Mouse (Mus musculus) midbrain, embryonic 15.5 days (tissue): ENCODE results near the gene Olfr1233. TPM values are rescaled to one million over a fixed set of nuclear protein-coding genes. Genes with fewer than 3 reads are reported as not detected.

Source experiments
- ATAC-seq: fragments of 200-750 bp; cut with Nextera tagmentation; replicated peaks from 2 replicates; pipeline ENCODE4 v1.8.0; 2017; ENCODE audit warnings: moderate TSS enrichment
- H3K27ac ChIP-seq: fragments of 300-500 bp; sonication (generic); 2 replicates; pipeline ENCODE4 v1.5.1; 2015; ENCODE audit warnings: mild to moderate bottlenecking, inconsistent platforms
- H3K27me3 ChIP-seq: fragments of 300-500 bp; sonication (generic); replicated peaks from 2 replicates; pipeline ENCODE4 v1.6.1; 2015; ENCODE audit warnings: inconsistent platforms
- H3K36me3 ChIP-seq: fragments of 300-500 bp; sonication (generic); replicated peaks from 2 replicates; pipeline ENCODE4 v1.6.1; 2015; ENCODE audit warnings: inconsistent platforms
- H3K4me1 ChIP-seq: fragments of 300-500 bp; sonication (generic); 2 replicates; pipeline ENCODE4 v1.6.1; 2015; ENCODE audit warnings: inconsistent platforms
- H3K4me2 ChIP-seq: fragments of 300-500 bp; sonication (generic); 2 replicates; pipeline ENCODE4 v1.6.1; 2015; ENCODE audit warnings: inconsistent platforms, mild to moderate bottlenecking, moderate library complexity
- H3K4me3 ChIP-seq: fragments of 300-500 bp; sonication (generic); 2 replicates; pipeline ENCODE4 v1.5.1; 2015; ENCODE audit warnings: mild to moderate bottlenecking, inconsistent platforms
- H3K9ac ChIP-seq: fragments of 300-500 bp; sonication (generic); 2 replicates; pipeline ENCODE4 v1.6.1; 2015; ENCODE audit warnings: mild to moderate bottlenecking, inconsistent platforms
- H3K9me3 ChIP-seq: fragments of 300-500 bp; sonication (generic); 2 replicates; pipeline ENCODE4 v1.6.1; 2016; ENCODE audit warnings: inconsistent platforms
- WGBS: fragments of 180-500 bp; shearing (Covaris S2); methylation state at CpG from one replicate; pipeline ENCODE4 v1.1.7; 2015; ENCODE audit warnings: mixed read lengths; 5-methylcytosine and 5-hydroxymethylcytosine counted together
- polyA plus RNA-seq: library from polyadenylated mRNA; unstranded; fragments of >200 nt; fragmentation: Nextera tagmentation; extraction: Ambion mirVana; gene quantifications from 2 replicates; pipeline ENCODE4 v1.2.1, GENCODE M21; 2015

Olfr1233 gene
- polyA plus RNA-seq: not detected in 2 replicates

DNA sequence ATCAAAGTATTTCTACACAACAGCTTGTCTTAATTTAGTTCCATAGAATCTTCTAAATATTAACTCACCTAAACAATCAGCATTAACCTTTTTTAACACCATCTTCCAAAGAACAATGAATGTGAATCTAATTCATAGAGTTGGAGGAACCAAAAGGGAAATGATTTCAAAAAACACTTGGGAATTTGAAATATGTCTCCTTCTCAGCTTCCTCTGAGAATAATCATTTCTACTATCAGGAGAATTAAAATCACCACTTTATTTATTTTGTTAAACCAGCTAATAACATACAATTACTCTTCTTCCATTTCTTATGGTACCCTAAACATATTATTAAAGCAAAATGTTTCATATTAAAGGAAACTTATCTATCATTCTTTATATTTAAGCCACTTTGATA, at the start of gene Olfr1233:
Olfr1233 (minus strand) TSS at position 101 of the 400 bp plus-strand sequence.
- Histone ChIP-seq H3K4me2 (no peak within 1 kb of the TSS), H3K4me3 (no peak within 1 kb of the TSS), H3K9me3 (no peaks in the 10 kb centered on the region), H3K9ac (no peak within 1 kb of the TSS), H3K27ac (no peak within 1 kb of the TSS), H3K36me3 (no peaks in the 10 kb centered on the region), H3K4me1 (no peaks in the 10 kb centered on the region), H3K27me3 (no peaks in the 10 kb centered on the region)
- ATAC-seq: no peak

DNA sequence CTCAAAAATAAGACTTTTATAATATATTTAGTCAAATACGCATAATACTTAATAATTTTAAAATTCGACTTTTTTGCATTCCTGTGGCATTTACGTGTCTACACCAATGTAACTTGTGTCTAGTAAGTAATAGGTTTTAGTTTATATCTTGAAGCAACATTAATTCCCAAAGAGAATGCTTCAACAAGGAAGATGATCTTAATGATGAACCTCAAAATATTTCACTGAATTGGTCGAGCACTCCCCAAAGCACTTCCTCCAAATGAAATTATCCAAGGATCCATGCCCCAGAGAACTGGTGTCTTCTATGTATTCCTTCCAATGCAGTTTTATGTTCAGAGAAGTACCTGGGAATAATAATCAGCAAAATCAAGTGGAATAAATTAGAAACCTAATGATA, 22.6 kb upstream of the Olfr1233 start, which contains the start of gene Olfr1234:
Olfr1234 (minus strand) TSS at position 101 of the 400 bp plus-strand sequence.
- Histone ChIP-seq H3K9ac (no peak within 1 kb of the TSS), H3K27ac (no peak within 1 kb of the TSS), H3K4me2 (no peak within 1 kb of the TSS), H3K9me3 (no peaks in the 10 kb centered on the region), H3K4me1 (no peaks in the 10 kb centered on the region), H3K36me3 (no peaks in the 10 kb centered on the region), H3K27me3 (no peaks in the 10 kb centered on the region), H3K4me3 (no peak within 1 kb of the TSS)
- WGBS: 86% methylated on average over 4 of the region's 4 CpGs
- ATAC-seq: no peak

DNA sequence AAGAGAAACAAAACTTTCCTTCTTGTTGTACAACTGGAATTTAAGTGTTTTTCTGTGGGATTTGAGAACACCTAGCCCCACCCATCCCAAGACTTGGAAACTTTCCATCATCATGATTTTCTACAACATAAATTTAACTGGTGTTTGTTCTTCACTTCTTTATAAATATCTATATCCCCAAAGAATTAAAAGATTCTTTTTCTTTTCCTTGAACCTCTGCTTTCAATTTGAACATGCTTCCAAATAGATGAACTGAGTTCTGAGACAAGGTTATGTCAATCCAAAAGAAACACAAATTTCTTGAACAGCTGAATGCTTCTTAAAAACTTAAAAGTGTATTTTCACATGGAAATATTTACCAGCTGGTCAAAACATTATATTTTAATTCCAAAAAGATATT, 12.6 kb downstream of the Olfr1233 start, which contains the start of gene Olfr1232:
Olfr1232 (minus strand) TSS at position 101 of the 400 bp plus-strand sequence.
- no peaks in the 10 kb centered on the region for H3K4me1 ChIP-seq
- no peak within 1 kb of the TSS for H3K4me2 ChIP-seq
- no peak within 1 kb of the TSS for H3K27ac ChIP-seq
- H3K36me3 ChIP-seq: no peaks in the 10 kb centered on the region
- H3K9ac ChIP-seq: no peak within 1 kb of the TSS
- no peak for ATAC-seq
- no peaks in the 10 kb centered on the region for H3K9me3 ChIP-seq
- no peaks in the 10 kb centered on the region for H3K27me3 ChIP-seq
- no peak within 1 kb of the TSS for H3K4me3 ChIP-seq

DNA sequence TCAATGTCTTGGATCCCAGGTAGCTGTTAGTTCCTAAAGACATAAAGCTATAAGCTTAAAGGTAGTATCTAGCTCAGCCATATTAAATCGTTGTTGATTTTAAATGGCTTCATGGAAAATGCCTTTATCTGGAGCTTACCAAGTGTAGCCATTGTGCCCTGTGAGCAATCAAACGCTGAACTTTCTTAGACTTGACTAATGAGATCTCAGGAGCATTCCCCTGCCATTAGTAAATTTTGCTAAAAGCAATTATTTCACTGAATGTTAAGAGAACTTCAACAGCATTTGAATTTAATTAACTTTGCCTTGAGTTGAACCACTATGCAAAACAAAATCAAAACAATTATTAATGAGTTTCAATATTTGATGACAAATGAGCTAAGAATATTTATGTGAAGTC, 35.2 kb downstream of the Olfr1233 start, which contains the start of gene Olfr1231:
Olfr1231 (minus strand) TSS at position 101 of the 400 bp plus-strand sequence.
- H3K4me2 ChIP-seq: no peak within 1 kb of the TSS
- H3K4me1 ChIP-seq: no peaks in the 10 kb centered on the region
- no peaks in the 10 kb centered on the region for H3K9me3 ChIP-seq
- H3K9ac ChIP-seq: no peak within 1 kb of the TSS
- no peak for ATAC-seq
- H3K27me3 ChIP-seq: no peaks in the 10 kb centered on the region
- H3K36me3 ChIP-seq: no peaks in the 10 kb centered on the region
- 62% methylated on average over 2 of the region's 2 CpGs for WGBS
- no peak within 1 kb of the TSS for H3K4me3 ChIP-seq
- no peak within 1 kb of the TSS for H3K27ac ChIP-seq

DNA sequence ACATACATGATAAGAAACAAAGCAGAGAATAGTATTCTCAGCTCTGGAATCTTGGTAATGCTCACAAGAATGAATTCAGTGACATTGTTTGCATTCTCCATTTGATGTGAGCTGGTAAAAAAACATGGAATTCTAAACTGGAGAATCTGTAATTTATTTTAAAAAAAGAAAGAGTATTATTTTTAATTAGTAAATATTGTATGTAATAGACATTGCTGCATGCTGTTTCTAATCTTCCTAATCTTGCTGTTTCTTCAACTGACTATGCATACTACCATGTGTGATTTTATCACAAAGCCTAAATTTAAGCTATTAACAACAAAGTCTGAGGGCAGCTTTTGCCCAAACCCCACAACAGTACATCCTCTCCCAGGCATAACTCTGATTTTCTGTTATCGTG, 45.0 kb downstream of the Olfr1233 start, which contains the start of gene Olfr1230:
Olfr1230 (minus strand) TSS at position 101 of the 400 bp plus-strand sequence.
- 88% methylated on average over 1 of the region's 1 CpGs for whole genome bisulfite sequencing
- no peak within 1 kb of the TSS for H3K27ac ChIP-seq
- H3K4me2 ChIP-seq: no peak within 1 kb of the TSS
- no peaks in the 10 kb centered on the region for H3K27me3 ChIP-seq
- H3K9me3 ChIP-seq: no peaks in the 10 kb centered on the region
- no peaks in the 10 kb centered on the region for H3K36me3 ChIP-seq
- no peak within 1 kb of the TSS for H3K9ac ChIP-seq
- H3K4me3 ChIP-seq: no peak within 1 kb of the TSS
- no peaks in the 10 kb centered on the region for H3K4me1 ChIP-seq
- no peak for ATAC-seq

DNA sequence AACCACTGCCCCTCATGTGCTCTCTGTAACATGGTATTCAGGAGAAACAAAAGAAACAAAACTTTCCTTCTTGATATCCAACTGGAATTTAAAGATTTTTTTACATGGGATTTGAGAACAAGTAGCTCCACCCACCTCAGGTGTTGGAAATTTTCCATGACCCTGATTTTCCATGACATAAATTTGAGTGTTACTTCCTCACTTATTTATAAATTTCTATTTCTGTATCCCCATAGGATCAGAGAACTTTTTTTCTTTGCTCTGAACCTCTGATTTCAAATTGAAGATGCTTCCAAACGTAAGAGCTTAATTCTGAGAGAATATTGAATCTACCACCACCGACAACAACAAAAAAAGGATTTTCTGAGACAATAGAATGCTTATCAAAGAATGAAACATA, 54.3 kb downstream of the Olfr1233 start, which contains the start of gene Olfr1229:
Olfr1229 (minus strand) TSS at position 101 of the 400 bp plus-strand sequence.
- H3K4me3 ChIP-seq: no peak within 1 kb of the TSS
- 82% methylated on average over 2 of the region's 2 CpGs for WGBS
- H3K4me2 ChIP-seq: no peak within 1 kb of the TSS
- no peaks in the 10 kb centered on the region for H3K27me3 ChIP-seq
- no peak within 1 kb of the TSS for H3K9ac ChIP-seq
- H3K4me1 ChIP-seq: no peaks in the 10 kb centered on the region
- no peak within 1 kb of the TSS for H3K27ac ChIP-seq
- no peak for ATAC-seq
- no peaks in the 10 kb centered on the region for H3K9me3 ChIP-seq
- H3K36me3 ChIP-seq: no peaks in the 10 kb centered on the region

Other genes starting within 250 kb of the Olfr1233 start
- gene Olfr1220, start 235.6 kb downstream of the Olfr1233 start, polyA plus RNA-seq: not detected in 2 replicates
- not detected in 2 replicates for gene Olfr1221, start 225.1 kb downstream of the Olfr1233 start, polyA plus RNA-seq
- gene Olfr1222, start 209.3 kb downstream of the Olfr1233 start, polyA plus RNA-seq: not detected in 2 replicates
- not detected in 2 replicates for gene Olfr1223, start 190.8 kb downstream of the Olfr1233 start, polyA plus RNA-seq
- gene Olfr1224-ps1, start 178.3 kb downstream of the Olfr1233 start, polyA plus RNA-seq: not detected in 2 replicates
- not detected in 2 replicates for gene Olfr1225, start 167.7 kb downstream of the Olfr1233 start, polyA plus RNA-seq
- not detected in 2 replicates for gene Olfr1226, start 142.3 kb downstream of the Olfr1233 start, polyA plus RNA-seq
- not detected in 2 replicates for gene Olfr1228, start 88.3 kb downstream of the Olfr1233 start, polyA plus RNA-seq
- gene Olfr1229, start 54.4 kb downstream of the Olfr1233 start, polyA plus RNA-seq: not detected in 2 replicates
- gene Olfr1230, start 45.1 kb downstream of the Olfr1233 start, polyA plus RNA-seq: not detected in 2 replicates
- not detected in 2 replicates for gene Olfr1231, start 35.3 kb downstream of the Olfr1233 start, polyA plus RNA-seq
- gene Olfr1232, start 12.7 kb downstream of the Olfr1233 start, polyA plus RNA-seq: not detected in 2 replicates
- gene Olfr1234, start 22.5 kb upstream of the Olfr1233 start, polyA plus RNA-seq: not detected in 2 replicates
- gene Olfr1238, start 67.3 kb upstream of the Olfr1233 start, polyA plus RNA-seq: not detected in 2 replicates
- gene Olfr1239, start 78.0 kb upstream of the Olfr1233 start, polyA plus RNA-seq: not detected in 2 replicates
- gene Olfr1240, start 100.6 kb upstream of the Olfr1233 start, polyA plus RNA-seq: not detected in 2 replicates
- gene Olfr1241, start 144.7 kb upstream of the Olfr1233 start, polyA plus RNA-seq: not detected in 2 replicates
- gene Olfr1242, start 155.9 kb upstream of the Olfr1233 start, polyA plus RNA-seq: not detected in 2 replicates
- not detected in 2 replicates for gene Olfr1243, start 189.1 kb upstream of the Olfr1233 start, polyA plus RNA-seq
- not detected in 2 replicates for gene Olfr1245, start 236.0 kb upstream of the Olfr1233 start, polyA plus RNA-seq